Mouse (Mus musculus) embryo, embryonic 9.5 days (tissue): ENCODE measurements around the gene P4ha1.
"Not testable (repeated sequence)": the region's sequence is repeated elsewhere in the genome, so short reads cannot be mapped to it uniquely, and the experiment has no call there.

Experiments used
- DNase-seq: peaks from one replicate; pipeline ENCODE4 v3.0.0-alpha.2; 2017; ENCODE audit errors: extremely low spot score

The P4ha1 gene

GRCm38 (mm10) chr10:59323100-59323487, at the start of gene P4ha1:
P4ha1 (plus strand) TSS chr10:59323296.
- DNase-seq = peak; percentile 99

GRCm38 (mm10) chr10:59275745-59276144, 47.4 kb upstream of the P4ha1 start:
- no peak for DNase-seq

GRCm38 (mm10) chr10:59277116-59277515, 46.0 kb upstream of the P4ha1 start:
- DNase-seq = no peak

- no peak for DNase-seq
These were observed 45.2 kb upstream of the P4ha1 start for GRCm38 (mm10) chr10:59277729-59278475.

GRCm38 (mm10) chr10:59283164-59283563, 39.9 kb upstream of the P4ha1 start:
- no peak for DNase-seq

- DNase-seq = no peak
These were observed 39.3 kb upstream of the P4ha1 start for GRCm38 (mm10) chr10:59283749-59284148.

GRCm38 (mm10) chr10:59285530-59285929, 37.6 kb upstream of the P4ha1 start:
- DNase-seq = no peak

GRCm38 (mm10) chr10:59287251-59287650, 35.8 kb upstream of the P4ha1 start:
- no peak for DNase-seq

GRCm38 (mm10) chr10:59287662-59288061, 35.4 kb upstream of the P4ha1 start:
- DNase-seq = no peak

- DNase-seq = no peak
These were observed 34.0 kb upstream of the P4ha1 start for GRCm38 (mm10) chr10:59289062-59289461.

- DNase-seq = no peak
These were observed 31.6 kb upstream of the P4ha1 start for GRCm38 (mm10) chr10:59291536-59291935.

- no peak for DNase-seq
These were observed 31.0 kb upstream of the P4ha1 start for GRCm38 (mm10) chr10:59292079-59292478.

- DNase-seq = peak; percentile 70
These were observed 30.5 kb upstream of the P4ha1 start for GRCm38 (mm10) chr10:59292558-59292957.

GRCm38 (mm10) chr10:59295241-59295811, 27.8 kb upstream of the P4ha1 start:
- DNase-seq = peak; percentile 62

GRCm38 (mm10) chr10:59296261-59296660, 26.8 kb upstream of the P4ha1 start:
- peak; percentile 70 for DNase-seq

- DNase-seq = not testable (repeated sequence)
These were observed 20.4 kb upstream of the P4ha1 start for GRCm38 (mm10) chr10:59302671-59303070.

- no peak for DNase-seq
These were observed 13.9 kb upstream of the P4ha1 start for GRCm38 (mm10) chr10:59308993-59309715.

- no peak for DNase-seq
These were observed 13.0 kb upstream of the P4ha1 start for GRCm38 (mm10) chr10:59310124-59310523.

GRCm38 (mm10) chr10:59310691-59311457, 12.2 kb upstream of the P4ha1 start:
- no peak for DNase-seq

- no peak for DNase-seq
These were observed 11.2 kb upstream of the P4ha1 start for GRCm38 (mm10) chr10:59311881-59312280.

GRCm38 (mm10) chr10:59321112-59321511, 2.0 kb upstream of the P4ha1 start:
- no peak for DNase-seq

- peak; percentile 29 for DNase-seq
These were observed 825 bp upstream of the P4ha1 start for GRCm38 (mm10) chr10:59322271-59322670.
